Mouse (Mus musculus) C2C12 (cell line): Measurements from ENCODE around the gene Usp46. TPM values are rescaled to one million over a fixed set of nuclear protein-coding genes. Genes with fewer than 3 reads are reported as not detected.
A peak's percentile ranks its signal among the peaks of the same experiment; 100 is the strongest.

Experiments used
- H3K27me3 ChIP-seq: one replicate; pipeline ENCODE4 v1.6.1; 2011; ENCODE audit not compliant: control insufficient read depth, insufficient read depth, insufficient read length
- H3K36me3 ChIP-seq: one replicate; pipeline ENCODE4 v1.6.1; 2011; ENCODE audit not compliant: control insufficient read depth, insufficient read depth
- H3K4me3 ChIP-seq: one replicate; pipeline ENCODE4 v1.5.1; 2011; ENCODE audit warnings: mild to moderate bottlenecking, control low read depth; ENCODE audit not compliant: poor library complexity, insufficient read depth, severe bottlenecking
- H3K79me2 ChIP-seq: one replicate; pipeline ENCODE4 v1.6.1; 2011; ENCODE audit not compliant: control insufficient read depth, insufficient read depth
- H3K79me3 ChIP-seq: one replicate; pipeline ENCODE4 v1.6.1; 2011; ENCODE audit warnings: low read depth, control low read depth
- H3ac ChIP-seq: one replicate; pipeline ENCODE3; 2011; ENCODE audit warnings: low read depth; ENCODE audit not compliant: control insufficient read depth, insufficient read length
- CEBPB ChIP-seq: IDR thresholded peaks from one replicate; pipeline ENCODE4 v1.6.1; 2011; ENCODE audit warnings: low read depth, mild to moderate bottlenecking, control low read depth, moderate library complexity
- CTCF ChIP-seq: IDR thresholded peaks from one replicate; pipeline ENCODE4 v1.5.1; 2011; ENCODE audit not compliant: control insufficient read depth, insufficient read depth, insufficient read length
- FOSL1 ChIP-seq: IDR thresholded peaks from one replicate; pipeline ENCODE4 v1.8.0; 2011; ENCODE audit warnings: mild to moderate bottlenecking, low read length; ENCODE audit not compliant: poor library complexity, insufficient read depth, severe bottlenecking
- MAX ChIP-seq: IDR thresholded peaks from one replicate; pipeline ENCODE4 v1.6.1; 2011; ENCODE audit warnings: mild to moderate bottlenecking, control low read depth
- MYOD1 ChIP-seq: IDR thresholded peaks from one replicate; pipeline ENCODE4 v1.6.1; 2011; ENCODE audit warnings: low read depth; ENCODE audit not compliant: control insufficient read depth, insufficient read length
- MYOG ChIP-seq: IDR thresholded peaks from one replicate; pipeline ENCODE4 v1.6.1; 2011; ENCODE audit not compliant: control insufficient read depth, insufficient read length; ENCODE audit errors: extremely low read depth
- USF1 ChIP-seq: IDR thresholded peaks from one replicate; pipeline ENCODE4 v1.6.1; 2011; ENCODE audit warnings: low read depth, mild to moderate bottlenecking, control low read depth, moderate library complexity
- polyA plus RNA-seq: library from polyadenylated mRNA; unstranded; fragments of >200 nt; fragmentation: generic; extraction: Trizol; gene quantifications from one replicate; pipeline ENCODE4 v1.2.1, GENCODE M21; 2012; ENCODE audit warnings: missing spikeins

Gene Usp46
- polyA plus RNA-seq, 1 experiment = 6.7 TPM

GRCm38 (mm10) chr5:74092833-74093555 lies 24.8 kb upstream of the Usp46 start:
- H3K4me3 ChIP-seq = peak overlapping the region; percentile 78

GRCm38 (mm10) chr5:74092481-74092832 lies 24.2 kb upstream of the Usp46 start:
- H3K27me3 ChIP-seq = no peaks in the 10 kb centered on the region
- H3K79me3 ChIP-seq = peaks cover 19% of the 10 kb centered on the region
- H3ac ChIP-seq = no peak overlapping the region
- TF ChIP-seq MAX = no peak
- TF ChIP-seq CTCF = no peak
- H3K4me3 ChIP-seq = no peak overlapping the region
- peaks cover 32% of the 10 kb centered on the region for H3K79me2 ChIP-seq
- H3K36me3 ChIP-seq = peaks cover 32% of the 10 kb centered on the region

More at GRCm38 (mm10) chr5:74092833-74093555, 24.8 kb upstream of the Usp46 start:
- TF ChIP-seq MAX (peak; percentile 84), FOSL1 (no peak)
- Histone ChIP-seq H3K36me3 (peaks cover 37% of the 10 kb centered on the region), H3ac (peak overlapping the region; percentile 87), H3K79me3 (peaks cover 19% of the 10 kb centered on the region), H3K27me3 (no peaks in the 10 kb centered on the region), H3K79me2 (peaks cover 32% of the 10 kb centered on the region)

DNA sequence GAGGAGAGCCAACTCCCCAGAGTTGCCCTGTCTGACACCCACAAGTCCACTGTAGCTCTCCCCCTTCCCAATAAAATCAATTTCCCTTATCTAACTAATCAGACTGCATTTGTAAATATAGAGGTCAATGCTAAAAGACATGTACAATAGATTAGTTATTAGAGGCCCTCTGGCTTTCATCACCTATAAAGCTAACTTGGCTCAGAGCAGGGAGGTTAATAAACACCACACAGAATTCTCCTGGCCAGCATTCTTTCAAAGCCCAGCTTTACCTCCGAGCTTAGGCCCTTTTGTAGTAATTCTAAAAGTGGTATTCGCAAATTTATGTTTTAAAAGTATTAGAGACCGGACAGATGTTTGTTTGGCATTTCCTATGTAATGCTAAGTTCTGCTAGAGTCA lies 21.4 kb upstream of the Usp46 start:
- Histone ChIP-seq H3K4me3 (no peak overlapping the region), H3ac (no peak overlapping the region), H3K27me3 (no peaks in the 10 kb centered on the region), H3K79me3 (peaks cover 14% of the 10 kb centered on the region), H3K79me2 (peaks cover 21% of the 10 kb centered on the region), H3K36me3 (peaks cover 13% of the 10 kb centered on the region)
- TF ChIP-seq MYOG (no peak), FOSL1 (no peak)

DNA sequence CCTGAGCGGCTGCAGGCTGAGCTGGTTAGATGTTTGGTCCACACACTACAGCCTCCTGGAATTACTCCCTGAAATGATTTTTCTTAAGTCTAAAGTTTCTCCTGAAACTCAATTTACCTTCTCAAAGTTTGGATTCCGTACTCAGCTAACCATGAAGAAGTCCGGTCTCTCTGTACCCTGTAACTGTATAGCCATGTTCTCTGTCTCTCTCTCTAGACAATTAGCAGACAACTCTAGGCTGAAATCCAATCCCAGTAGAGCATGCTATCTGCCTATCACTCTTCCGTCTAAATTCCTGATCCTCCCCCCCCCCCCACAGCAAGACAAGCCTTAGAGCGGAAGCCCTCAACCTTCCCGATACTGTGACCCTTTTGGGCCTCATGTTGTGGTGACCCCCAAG lies 13.5 kb upstream of the Usp46 start:
- Histone ChIP-seq H3K4me3 (no peak overlapping the region), H3ac (no peak overlapping the region), H3K27me3 (no peaks in the 10 kb centered on the region), H3K36me3 (no peaks in the 10 kb centered on the region), H3K79me2 (no peaks in the 10 kb centered on the region), H3K79me3 (no peaks in the 10 kb centered on the region)
- TF ChIP-seq MAX (no peak), CEBPB (no peak), USF1 (no peak), MYOG (no peak), CTCF (no peak), MYOD1 (no peak), FOSL1 (no peak)

GRCm38 (mm10) chr5:74078861-74079615 lies 10.8 kb upstream of the Usp46 start:
- Histone ChIP-seq H3K36me3 (no peaks in the 10 kb centered on the region), H3K79me3 (no peaks in the 10 kb centered on the region), H3ac (no peak overlapping the region), H3K4me3 (no peak overlapping the region), H3K79me2 (no peaks in the 10 kb centered on the region), H3K27me3 (no peaks in the 10 kb centered on the region)
- no peak for TF ChIP-seq MYOD1
- TF ChIP-seq MYOG = no peak
- no peak for TF ChIP-seq FOSL1
- no peak for TF ChIP-seq CEBPB
- no peak for TF ChIP-seq CTCF
- no peak for TF ChIP-seq MAX
- TF ChIP-seq USF1 = no peak

- H3K79me2 ChIP-seq = no peaks in the 10 kb centered on the region
- H3K36me3 ChIP-seq = no peaks in the 10 kb centered on the region
- TF ChIP-seq CTCF = no peak
- TF ChIP-seq MYOD1 = no peak
- TF ChIP-seq USF1 = no peak
- TF ChIP-seq MAX = no peak
- TF ChIP-seq MYOG = no peak
- TF ChIP-seq FOSL1 = no peak
- TF ChIP-seq CEBPB = no peak
- H3K27me3 ChIP-seq = no peaks in the 10 kb centered on the region
- no peak overlapping the region for H3K4me3 ChIP-seq
- no peak overlapping the region for H3ac ChIP-seq
- H3K79me3 ChIP-seq = no peaks in the 10 kb centered on the region
These were observed 10.2 kb upstream of the Usp46 start for GRCm38 (mm10) chr5:74078400-74078799.
